Mouse (Mus musculus): ENCODE measurements around the gene Mvb12a. TPM values are rescaled to one million over a fixed set of nuclear protein-coding genes. Genes with fewer than 3 reads are reported as not detected.

The Mvb12a gene
- polyA plus RNA-seq, 1 experiment from 2014 or later = 59.7 TPM

DNA sequence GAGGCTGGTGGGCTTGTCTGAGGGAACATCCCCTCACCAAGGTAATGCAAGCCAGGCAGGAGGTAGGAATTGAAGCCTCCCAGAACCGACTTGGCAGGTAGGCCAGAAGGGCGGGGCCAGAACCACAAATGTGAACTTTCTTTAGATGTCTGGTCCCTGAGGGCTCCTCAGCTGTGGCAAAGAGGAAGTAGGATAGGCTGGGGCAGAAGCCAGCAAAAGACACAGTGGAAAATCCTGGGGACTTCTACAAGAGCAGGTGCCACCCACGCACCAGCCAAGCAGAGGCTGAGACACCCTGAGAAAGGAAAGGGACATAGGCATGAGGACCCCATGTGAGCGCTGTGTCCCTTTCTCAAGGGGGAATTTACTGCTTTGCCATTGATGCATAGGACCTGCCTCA, 54.1 kb downstream of the Mvb12a start:
- no peak overlapping the region for H3K4me2 ChIP-seq
- peaks cover 9% of the 10 kb centered on the region for H3K4me1 ChIP-seq (ENCODE audit: control insufficient read depth, insufficient read depth, low read length)
- H3K27me3 ChIP-seq (ENCODE audit: control insufficient read depth, insufficient read depth, low read length) = peaks cover 25% of the 10 kb centered on the region
- ATAC-seq (replicated peaks; ENCODE audit: insufficient number of reproducible peaks, low FRiP score, low TSS enrichment) = no peak
- 79% methylated on average over 4 of the region's 4 CpGs for WGBS (ENCODE audit: insufficient replicate concordance)
- no peaks in the 10 kb centered on the region for H3K9me3 ChIP-seq (replicated peaks; ENCODE audit: control insufficient read depth, low read length)
- no peak overlapping the region for H3K9ac ChIP-seq (ENCODE audit: low read depth, low read length)
- no peak overlapping the region for H3K27ac ChIP-seq (ENCODE audit: low read depth, low read length)
- peaks cover 2% of the 10 kb centered on the region; the same call in 1 of the 2 replicates for H3K36me3 ChIP-seq (ENCODE audit: control insufficient read depth, insufficient read depth, low read length)
- no peak overlapping the region for H3K4me3 ChIP-seq (ENCODE audit: low read depth, low read length)

DNA sequence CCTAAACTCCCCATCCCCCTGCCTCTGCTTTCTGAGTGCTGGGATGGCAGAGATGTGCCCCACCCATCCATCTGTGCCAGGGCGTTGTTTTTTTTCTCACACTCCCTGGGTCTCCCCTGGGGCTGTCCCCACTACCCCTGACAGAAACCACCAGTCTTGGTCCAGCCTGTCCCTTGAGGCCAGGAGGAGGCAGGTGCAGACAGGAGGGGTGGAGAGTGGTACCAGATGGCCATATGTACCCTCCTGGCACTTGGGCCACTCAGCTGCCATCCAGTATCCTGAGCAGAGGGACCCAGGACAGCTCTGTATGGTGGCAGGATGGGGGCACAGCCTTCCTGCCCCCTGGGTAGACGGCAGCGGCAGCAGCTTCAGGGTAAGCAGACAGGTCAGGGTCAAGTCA, 54.7 kb downstream of the Mvb12a start, which contains the start of gene Fam129c:
Gene Fam129c, plus strand, starts transcription at position 198 of the 400 bp plus-strand sequence.
- Histone ChIP-seq H3K27me3 (ENCODE audit: control insufficient read depth, insufficient read depth, low read length) (peaks cover 32% of the 10 kb centered on the region), H3K4me2 (no peak within 1 kb of the TSS), H3K4me1 (ENCODE audit: control insufficient read depth, insufficient read depth, low read length) (peaks cover 12% of the 10 kb centered on the region), H3K4me3 (ENCODE audit: low read depth, low read length) (no peak within 1 kb of the TSS), H3K27ac (ENCODE audit: low read depth, low read length) (no peak within 1 kb of the TSS), H3K9ac (ENCODE audit: low read depth, low read length) (no peak within 1 kb of the TSS), H3K36me3 (ENCODE audit: control insufficient read depth, insufficient read depth, low read length) (peaks cover 2% of the 10 kb centered on the region; the same call in 1 of the 2 replicates), H3K9me3 (replicated peaks; ENCODE audit: control insufficient read depth, low read length) (no peaks in the 10 kb centered on the region)
- no peak for ATAC-seq (replicated peaks; ENCODE audit: insufficient number of reproducible peaks, low FRiP score, low TSS enrichment)
- WGBS (ENCODE audit: insufficient replicate concordance) = 81% methylated on average over 3 of the region's 3 CpGs

Other genes with a start within 250 kb of the Mvb12a start
- gene Use1, start 176.1 kb upstream of the Mvb12a start, polyA plus RNA-seq (2014; fragmentation: Nextera tagmentation; extraction: Ambion mirVana) = 73.3 and 80.7 TPM in 2 replicates
- 2.7 and 2.9 TPM in 2 replicates for gene Ocel1, start 171.6 kb upstream of the Mvb12a start, polyA plus RNA-seq (2014; fragmentation: Nextera tagmentation; extraction: Ambion mirVana)
- 45.7 and 47.2 TPM in 2 replicates for gene Nr2f6, start 161.0 kb upstream of the Mvb12a start, polyA plus RNA-seq (2014; fragmentation: Nextera tagmentation; extraction: Ambion mirVana)
- 3.0 and 4.3 TPM in 2 replicates for gene Ushbp1, start 147.1 kb upstream of the Mvb12a start, polyA plus RNA-seq (2014; fragmentation: Nextera tagmentation; extraction: Ambion mirVana)
- gene Babam1, start 146.1 kb upstream of the Mvb12a start, polyA plus RNA-seq (2014; fragmentation: Nextera tagmentation; extraction: Ambion mirVana) = 89.6 and 92.1 TPM in 2 replicates
- gene Ankle1, start 136.9 kb upstream of the Mvb12a start, polyA plus RNA-seq (2014; fragmentation: Nextera tagmentation; extraction: Ambion mirVana) = 21.2 and 23.0 TPM in 2 replicates
- 17.0 and 20.4 TPM in 2 replicates for gene Abhd8, start 79.3 kb upstream of the Mvb12a start, polyA plus RNA-seq (2014; fragmentation: Nextera tagmentation; extraction: Ambion mirVana)
- 163 and 169 TPM in 2 replicates for gene Mrpl34, start 78.0 kb upstream of the Mvb12a start, polyA plus RNA-seq (2014; fragmentation: Nextera tagmentation; extraction: Ambion mirVana)
- gene Dda1, start 73.7 kb upstream of the Mvb12a start, polyA plus RNA-seq (2014; fragmentation: Nextera tagmentation; extraction: Ambion mirVana) = 95.9 and 102 TPM in 2 replicates
- gene Ano8, start 57.0 kb upstream of the Mvb12a start, polyA plus RNA-seq (2014; fragmentation: Nextera tagmentation; extraction: Ambion mirVana) = 0.90 and 1.4 TPM in 2 replicates
- 4.8 and 5.3 TPM in 2 replicates for gene Gtpbp3, start 54.8 kb upstream of the Mvb12a start, polyA plus RNA-seq (2014; fragmentation: Nextera tagmentation; extraction: Ambion mirVana)
- 148 and 170 TPM in 2 replicates for gene Plvap, start 31.2 kb upstream of the Mvb12a start, polyA plus RNA-seq (2014; fragmentation: Nextera tagmentation; extraction: Ambion mirVana)
- 0.55 and 1.3 TPM in 2 replicates for gene Ccdc194, start 17.2 kb upstream of the Mvb12a start, polyA plus RNA-seq (2014; fragmentation: Nextera tagmentation; extraction: Ambion mirVana)
- 4.2 and 17.4 TPM in 2 replicates for gene Bst2, start 5.5 kb upstream of the Mvb12a start, polyA plus RNA-seq (2014; fragmentation: Nextera tagmentation; extraction: Ambion mirVana)
- 0.21 and 0.35 TPM in 2 replicates for gene Tmem221, start 15.9 kb downstream of the Mvb12a start, polyA plus RNA-seq (2014; fragmentation: Nextera tagmentation; extraction: Ambion mirVana)
- not detected in 2 replicates for gene Nxnl1, start 23.7 kb downstream of the Mvb12a start, polyA plus RNA-seq (2014; fragmentation: Nextera tagmentation; extraction: Ambion mirVana)
- gene Slc27a1, start 26.0 kb downstream of the Mvb12a start, polyA plus RNA-seq (2014; fragmentation: Nextera tagmentation; extraction: Ambion mirVana) = 9.2 and 10.8 TPM in 2 replicates
- gene Pgls, start 49.3 kb downstream of the Mvb12a start, polyA plus RNA-seq (2014; fragmentation: Nextera tagmentation; extraction: Ambion mirVana) = 184 and 194 TPM in 2 replicates
- 1.9 and 2.0 TPM in 2 replicates for gene Fam129c, start 54.7 kb downstream of the Mvb12a start, polyA plus RNA-seq (2014; fragmentation: Nextera tagmentation; extraction: Ambion mirVana)
- 47.8 and 55.6 TPM in 2 replicates for gene Colgalt1, start 68.1 kb downstream of the Mvb12a start, polyA plus RNA-seq (2014; fragmentation: Nextera tagmentation; extraction: Ambion mirVana)
- gene Unc13a, start 128.8 kb downstream of the Mvb12a start, polyA plus RNA-seq (2014; fragmentation: Nextera tagmentation; extraction: Ambion mirVana) = 0.63 and 0.65 TPM in 2 replicates
- gene Jak3, start 133.4 kb downstream of the Mvb12a start, polyA plus RNA-seq (2014; fragmentation: Nextera tagmentation; extraction: Ambion mirVana) = 4.9 and 5.3 TPM in 2 replicates
- 0.61 and 0.89 TPM in 2 replicates for gene Insl3, start 146.3 kb downstream of the Mvb12a start, polyA plus RNA-seq (2014; fragmentation: Nextera tagmentation; extraction: Ambion mirVana)
- gene B3gnt3, start 158.9 kb downstream of the Mvb12a start, polyA plus RNA-seq (2014; fragmentation: Nextera tagmentation; extraction: Ambion mirVana) = 1.4 and 1.8 TPM in 2 replicates
- gene Fcho1, start 182.8 kb downstream of the Mvb12a start, polyA plus RNA-seq (2014; fragmentation: Nextera tagmentation; extraction: Ambion mirVana) = 0.83 and 1.2 TPM in 2 replicates